Mouse (Mus musculus) heart, embryonic 11.5 days (tissue): Measurements from ENCODE around the gene 2200002D01Rik. TPM values are rescaled to one million over a fixed set of nuclear protein-coding genes. Genes with fewer than 3 reads are reported as not detected.
A peak's percentile ranks its signal among the peaks of the same experiment; 100 is the strongest.

ENCODE experiments used
- ATAC-seq: fragments of 200-750 bp; cut with Nextera tagmentation; replicated peaks from 2 replicates; pipeline ENCODE4 v1.8.0; 2017; ENCODE audit warnings: moderate library complexity; ENCODE audit not compliant: insufficient number of reproducible peaks, low FRiP score, low TSS enrichment
- H3K27ac ChIP-seq: fragments of 300-500 bp; sonication (generic); 2 replicates; pipeline ENCODE4 v1.5.1; 2014; ENCODE audit warnings: mild to moderate bottlenecking, low read depth, low read length
- H3K27me3 ChIP-seq: fragments of 300-500 bp; sonication (generic); 2 replicates; pipeline ENCODE4 v1.6.1; 2014; ENCODE audit warnings: mild to moderate bottlenecking, low read length, mixed read lengths; ENCODE audit not compliant: control insufficient read depth, insufficient read depth
- H3K36me3 ChIP-seq: fragments of 300-500 bp; sonication (generic); 2 replicates; pipeline ENCODE4 v1.6.1; 2014; ENCODE audit warnings: mild to moderate bottlenecking, low read length, moderate library complexity, mixed read lengths; ENCODE audit not compliant: control insufficient read depth, insufficient read depth
- H3K4me1 ChIP-seq: fragments of 300-500 bp; sonication (generic); 2 replicates; pipeline ENCODE4 v1.6.1; 2014; ENCODE audit warnings: low read length; ENCODE audit not compliant: control insufficient read depth, insufficient read depth
- H3K4me2 ChIP-seq: fragments of 300-500 bp; sonication (generic); 2 replicates; pipeline ENCODE4 v1.6.1; 2014; ENCODE audit warnings: mild to moderate bottlenecking, moderate library complexity
- H3K4me3 ChIP-seq: fragments of 300-500 bp; sonication (generic); 2 replicates; pipeline ENCODE4 v1.5.1; 2014; ENCODE audit warnings: low read depth, low read length
- H3K9ac ChIP-seq: fragments of 300-500 bp; sonication (generic); 2 replicates; pipeline ENCODE4 v1.6.1; 2014; ENCODE audit warnings: mild to moderate bottlenecking, low read depth, low read length, moderate library complexity
- H3K9me3 ChIP-seq: fragments of 300-500 bp; sonication (generic); replicated peaks from 2 replicates; pipeline ENCODE4 v1.6.1; 2016; ENCODE audit warnings: low read length; ENCODE audit not compliant: control insufficient read depth
- WGBS: fragments of 180-500 bp; shearing (Covaris S2); extraction: QIAGEN DNeasy Blood & Tissue Kit; methylation state at CpG from one replicate; pipeline ENCODE4 v1.1.7; 2014; ENCODE audit not compliant: insufficient replicate concordance; 5-methylcytosine and 5-hydroxymethylcytosine counted together
- polyA plus RNA-seq: library from polyadenylated mRNA; unstranded; fragments of >200 nt; fragmentation: Nextera tagmentation; extraction: Ambion mirVana; gene quantifications from 2 replicates; pipeline ENCODE4 v1.2.1, GENCODE M21; 2014

2200002D01Rik gene
- polyA plus RNA-seq, 1 experiment from 2014 or later: 8.8 TPM

GRCm38 (mm10) chr7:29236593-29236992 is 11.7 kb downstream of the 2200002D01Rik start:
- Histone ChIP-seq H3K36me3 (no peaks in the 10 kb centered on the region), H3K9me3 (no peaks in the 10 kb centered on the region), H3K27ac (no peak overlapping the region), H3K9ac (no peak overlapping the region), H3K4me1 (peaks cover 12% of the 10 kb centered on the region; the same call in 1 of the 2 replicates), H3K27me3 (peaks cover 17% of the 10 kb centered on the region), H3K4me3 (no peak overlapping the region), H3K4me2 (no peak overlapping the region)
- 65% methylated on average over 4 of the region's 4 CpGs for WGBS
- no peak for ATAC-seq

DNA sequence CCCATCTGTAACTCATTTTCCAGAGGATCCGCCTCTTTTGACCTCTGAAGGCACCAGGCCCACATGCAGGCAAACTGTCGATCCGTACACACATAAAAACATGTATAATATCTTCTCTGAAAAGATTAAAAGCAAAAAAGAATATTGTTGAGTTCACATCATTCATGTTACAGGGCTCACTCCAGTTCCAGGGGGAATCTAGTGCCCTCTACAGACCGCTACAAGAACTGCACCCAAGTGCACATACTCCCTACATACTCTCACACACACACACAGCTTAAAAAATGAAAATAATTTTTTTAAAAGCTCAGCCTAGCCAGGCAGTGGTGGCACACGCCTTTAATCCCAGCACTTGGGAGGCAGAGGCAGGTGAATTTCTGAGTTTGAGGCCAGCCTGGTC is 13.6 kb downstream of the 2200002D01Rik start:
- Histone ChIP-seq H3K36me3 (no peaks in the 10 kb centered on the region), H3K4me2 (no peak overlapping the region), H3K4me3 (no peak overlapping the region), H3K9me3 (no peaks in the 10 kb centered on the region), H3K27me3 (peaks cover 21% of the 10 kb centered on the region), H3K27ac (peak overlapping the region; percentile 80), H3K4me1 (peaks cover 12% of the 10 kb centered on the region; the same call in 1 of the 2 replicates), H3K9ac (no peak overlapping the region)
- no peak for ATAC-seq
- 72% methylated on average over 5 of the region's 5 CpGs for WGBS

GRCm38 (mm10) chr7:29233745-29234144 is 14.5 kb downstream of the 2200002D01Rik start:
- Histone ChIP-seq H3K4me1 (peaks cover 6% of the 10 kb centered on the region; the same call in 1 of the 2 replicates), H3K4me2 (no peak overlapping the region), H3K9me3 (no peaks in the 10 kb centered on the region), H3K4me3 (no peak overlapping the region), H3K36me3 (no peaks in the 10 kb centered on the region), H3K27ac (peak overlapping the region; percentile 80), H3K27me3 (peaks cover 23% of the 10 kb centered on the region), H3K9ac (peak overlapping the region; percentile 28; the same call in 1 of the 2 replicates)
- WGBS: 39% methylated on average over 6 of the region's 6 CpGs
- no peak for ATAC-seq

DNA sequence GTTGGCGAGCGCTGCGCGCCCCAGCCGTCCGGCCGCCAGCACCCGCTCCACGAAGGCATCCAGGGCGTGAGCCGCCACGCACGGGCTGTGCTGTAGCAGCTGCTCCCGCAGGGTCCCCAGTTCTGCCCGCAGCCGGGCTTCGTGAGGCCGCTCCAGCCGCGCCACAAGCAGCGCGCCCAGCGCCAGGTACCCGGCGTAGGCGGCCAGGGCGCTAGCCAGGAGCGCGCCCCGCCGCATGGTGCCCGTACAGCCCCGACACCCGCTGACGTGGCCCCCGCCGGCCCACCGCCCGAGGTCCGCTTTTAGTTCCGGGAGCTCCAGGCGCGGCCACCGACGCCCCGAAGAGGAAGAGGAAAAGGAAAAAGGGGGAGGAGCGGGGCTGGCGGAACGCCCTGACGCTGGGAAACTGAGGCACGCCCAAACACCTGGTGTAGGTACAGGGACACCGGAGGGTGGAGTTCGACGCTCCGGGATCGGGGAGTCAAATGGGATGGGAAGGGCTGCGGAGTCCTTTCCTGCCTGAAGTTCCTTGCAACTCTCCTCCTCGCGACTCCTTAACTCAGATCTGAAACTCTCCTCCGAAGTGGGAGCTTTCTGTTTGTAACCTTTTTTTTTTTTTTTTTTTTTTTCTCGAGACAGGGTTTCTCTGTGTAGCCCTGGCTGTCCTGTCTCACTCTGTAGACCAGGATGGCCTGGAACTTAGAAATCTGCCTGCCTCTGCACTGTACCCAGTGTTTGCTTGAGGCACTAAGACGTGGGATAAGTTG is 15.8 kb downstream of the 2200002D01Rik start, which contains the start of gene Kcnk6:
TSS of gene Kcnk6 (minus strand) at position 269 of the 767 bp plus-strand sequence.
- peak within 1 kb of the TSS; percentile 64 for H3K4me3 ChIP-seq
- no peaks in the 10 kb centered on the region for H3K36me3 ChIP-seq
- H3K4me1 ChIP-seq: peaks cover 5% of the 10 kb centered on the region; the same call in 1 of the 2 replicates
- H3K27ac ChIP-seq: peak within 1 kb of the TSS; percentile 54; the same call in 1 of the 2 replicates
- WGBS: 1% methylated on average over 62 of the region's 62 CpGs
- no peaks in the 10 kb centered on the region for H3K9me3 ChIP-seq
- H3K9ac ChIP-seq: peak within 1 kb of the TSS; percentile 81
- no peak; the same call in 1 of the 2 replicates for ATAC-seq
- peaks cover 23% of the 10 kb centered on the region for H3K27me3 ChIP-seq
- peak within 1 kb of the TSS; percentile 96 for H3K4me2 ChIP-seq

DNA sequence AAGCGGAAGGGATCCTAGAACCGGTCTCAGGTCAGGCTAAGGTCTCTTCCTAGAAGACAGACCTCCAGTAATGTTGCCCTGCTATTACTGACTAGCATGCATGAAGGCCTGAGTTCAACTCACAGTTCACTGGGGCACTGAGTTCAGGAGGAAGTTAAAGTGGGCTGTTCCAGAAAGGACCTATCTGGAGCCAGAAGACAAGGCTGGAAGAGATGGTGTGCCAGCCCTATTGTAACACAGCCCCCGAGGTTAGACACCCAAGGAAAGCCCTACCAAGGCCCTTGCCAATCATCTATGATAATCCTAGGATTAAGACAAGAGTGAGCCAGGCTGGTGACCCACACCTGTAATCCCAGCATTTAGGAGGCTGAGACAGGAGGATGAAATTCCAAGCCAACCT is 16.7 kb downstream of the 2200002D01Rik start:
- H3K9ac ChIP-seq: no peak overlapping the region
- peaks cover 5% of the 10 kb centered on the region; the same call in 1 of the 2 replicates for H3K4me1 ChIP-seq
- H3K27ac ChIP-seq: 0 out of 2 replicates have a peak overlapping the region, but pooled peaks have one; percentile 17
- 37% methylated on average over 3 of the region's 3 CpGs for WGBS
- H3K4me3 ChIP-seq: peak overlapping the region; percentile 64
- peaks cover 23% of the 10 kb centered on the region for H3K27me3 ChIP-seq
- no peaks in the 10 kb centered on the region for H3K9me3 ChIP-seq
- no peaks in the 10 kb centered on the region for H3K36me3 ChIP-seq
- no peak for ATAC-seq
- peak overlapping the region; percentile 96 for H3K4me2 ChIP-seq

DNA sequence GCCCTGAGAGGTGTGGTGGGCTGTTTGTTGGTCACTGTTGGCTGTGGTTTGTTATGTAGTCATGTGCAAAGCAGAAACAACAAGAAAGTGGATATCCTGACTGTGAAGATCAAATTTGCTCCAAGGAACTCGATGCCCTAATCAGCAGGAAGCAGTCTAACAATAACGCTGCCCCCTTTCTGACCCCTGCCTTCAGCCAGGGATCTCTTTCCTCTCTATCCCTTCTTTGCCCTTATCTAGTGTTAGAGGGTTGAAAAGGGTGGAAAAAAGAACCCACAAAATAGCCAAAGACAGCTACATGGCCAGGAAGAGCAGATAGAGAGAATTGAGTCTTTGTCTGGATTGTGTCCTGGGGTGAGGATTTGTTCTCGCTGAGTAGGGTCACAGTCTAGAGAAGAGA is 17.7 kb downstream of the 2200002D01Rik start:
- Histone ChIP-seq H3K4me3 (0 out of 2 replicates have a peak overlapping the region, but pooled peaks have one; percentile 3), H3K27ac (no peak overlapping the region)

DNA sequence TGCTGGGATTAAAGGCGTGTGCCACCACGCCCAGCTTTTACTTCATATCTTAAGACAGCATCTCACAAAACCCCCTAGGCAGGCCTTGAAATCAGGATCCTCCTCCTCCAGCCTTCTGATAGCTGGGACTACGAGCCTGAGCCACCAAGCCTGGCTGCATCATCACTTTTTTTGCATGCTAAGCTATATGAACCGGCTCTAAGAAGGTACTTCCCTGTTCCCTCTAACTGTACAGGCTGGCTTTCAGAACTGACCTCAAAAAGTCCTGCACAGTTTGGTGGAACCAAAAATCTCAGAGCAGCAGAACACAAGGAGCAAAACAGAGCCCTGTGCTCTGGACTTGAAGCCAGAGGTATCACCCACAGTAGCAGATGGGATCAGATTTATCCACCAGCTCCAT is 20.1 kb downstream of the 2200002D01Rik start:
- H3K4me2 ChIP-seq: no peak overlapping the region
- H3K9me3 ChIP-seq: no peaks in the 10 kb centered on the region
- H3K9ac ChIP-seq: no peak overlapping the region
- no peak overlapping the region for H3K4me3 ChIP-seq
- no peaks in the 10 kb centered on the region for H3K36me3 ChIP-seq
- H3K27me3 ChIP-seq: peaks cover 27% of the 10 kb centered on the region
- WGBS: 62% methylated on average over 4 of the region's 4 CpGs
- H3K4me1 ChIP-seq: peaks cover 11% of the 10 kb centered on the region; the same call in 1 of the 2 replicates
- no peak overlapping the region for H3K27ac ChIP-seq
- ATAC-seq: no peak

More for the DNA sequence above, 17.7 kb downstream of the 2200002D01Rik start:
- Histone ChIP-seq H3K9ac (no peak overlapping the region), H3K36me3 (no peaks in the 10 kb centered on the region), H3K27me3 (peaks cover 23% of the 10 kb centered on the region), H3K4me1 (peaks cover 6% of the 10 kb centered on the region; the same call in 1 of the 2 replicates), H3K9me3 (no peaks in the 10 kb centered on the region), H3K4me2 (peak overlapping the region; percentile 96; the same call in 1 of the 2 replicates)
- 28% methylated on average over 3 of the region's 3 CpGs for WGBS
- ATAC-seq: no peak

GRCm38 (mm10) chr7:29225520-29225919 is 22.7 kb downstream of the 2200002D01Rik start:
- H3K27me3 ChIP-seq: peaks cover 6% of the 10 kb centered on the region; the same call in 1 of the 2 replicates
- H3K9ac ChIP-seq: no peak overlapping the region
- no peak overlapping the region for H3K4me2 ChIP-seq
- H3K4me3 ChIP-seq: no peak overlapping the region
- no peaks in the 10 kb centered on the region for H3K9me3 ChIP-seq
- no peaks in the 10 kb centered on the region for H3K36me3 ChIP-seq
- H3K27ac ChIP-seq: no peak overlapping the region
- no peak for ATAC-seq
- peaks cover 6% of the 10 kb centered on the region; the same call in 1 of the 2 replicates for H3K4me1 ChIP-seq
- WGBS: 74% methylated on average over 13 of the region's 13 CpGs
